Mouse (Mus musculus) ES-CJ7 (cell line): ENCODE results near the gene Wdfy3.
A peak's percentile ranks its signal among the peaks of the same experiment; 100 is the strongest.

Experiments used
- DNase-seq: peaks from one replicate; pipeline ENCODE4 v3.0.0; 2011; ENCODE audit warnings: low read depth, low spot score

Wdfy3 gene

GRCm38 (mm10) chr5:101891694-101892416, 177.9 kb downstream of the Wdfy3 start:
- DNase-seq, result no peak

GRCm38 (mm10) chr5:101887989-101888388, 181.7 kb downstream of the Wdfy3 start:
- DNase-seq, result peak; percentile 82

GRCm38 (mm10) chr5:101885039-101885438, 184.7 kb downstream of the Wdfy3 start:
- DNase-seq, result no peak

GRCm38 (mm10) chr5:101882191-101882590, 187.5 kb downstream of the Wdfy3 start:
- DNase-seq, result no peak

- no peak for DNase-seq
Measured at GRCm38 (mm10) chr5:101879914-101880313, 189.8 kb downstream of the Wdfy3 start.

- no peak for DNase-seq
Measured at GRCm38 (mm10) chr5:101878403-101878802, 191.3 kb downstream of the Wdfy3 start.

- no peak for DNase-seq
Measured at GRCm38 (mm10) chr5:101876185-101876584, 193.5 kb downstream of the Wdfy3 start.

GRCm38 (mm10) chr5:101866722-101867121, 203.0 kb downstream of the Wdfy3 start:
- DNase-seq, result no peak

GRCm38 (mm10) chr5:101863946-101864345, 205.8 kb downstream of the Wdfy3 start:
- DNase-seq, result no peak

GRCm38 (mm10) chr5:101862651-101863050, 207.1 kb downstream of the Wdfy3 start:
- no peak for DNase-seq

GRCm38 (mm10) chr5:101861786-101862571, 207.7 kb downstream of the Wdfy3 start:
- peak; percentile 59 for DNase-seq

GRCm38 (mm10) chr5:101858891-101859436, 210.8 kb downstream of the Wdfy3 start:
- DNase-seq, result no peak

GRCm38 (mm10) chr5:101855475-101855874, 214.2 kb downstream of the Wdfy3 start:
- no peak for DNase-seq

GRCm38 (mm10) chr5:101854667-101855066, 215.1 kb downstream of the Wdfy3 start:
- peak; percentile 77 for DNase-seq

- no peak for DNase-seq
Measured at GRCm38 (mm10) chr5:101854100-101854499, 215.6 kb downstream of the Wdfy3 start.

- peak; percentile 45 for DNase-seq
Measured at GRCm38 (mm10) chr5:101852116-101852680, 217.5 kb downstream of the Wdfy3 start.

- DNase-seq, result no peak
Measured at GRCm38 (mm10) chr5:101851133-101851532, 218.6 kb downstream of the Wdfy3 start.

GRCm38 (mm10) chr5:101847762-101848161, 222.0 kb downstream of the Wdfy3 start:
- DNase-seq, result peak; percentile 83

- no peak for DNase-seq
Measured at GRCm38 (mm10) chr5:101847323-101847722, 222.4 kb downstream of the Wdfy3 start.

- DNase-seq, result no peak
Measured at GRCm38 (mm10) chr5:101845930-101846329, 223.8 kb downstream of the Wdfy3 start.

GRCm38 (mm10) chr5:101845011-101845410, 224.7 kb downstream of the Wdfy3 start:
- no peak for DNase-seq

- no peak for DNase-seq
Measured at GRCm38 (mm10) chr5:101840476-101840875, 229.2 kb downstream of the Wdfy3 start.
